Mouse (Mus musculus) adrenal gland (tissue): ENCODE results near the gene Flot2.

ENCODE experiments used
- intact Hi-C: fragments of 180-260 bp; cut with DNase I; formaldehyde crosslinking; loops from one replicate; pipeline ENCODE4 v1.15.1; 2025

Flot2 gene

GRCm38 (mm10) chr11:78059833-78060757 is 22.4 kb downstream of the Flot2 start:
- intact Hi-C loops: loop anchor here (5.0 kb wide), 2 partner anchors 92 to 117 kb away; partner anchors contain the start of genes Nek8 and Tlcd1

- intact Hi-C loops: loop anchor here (5.0 kb wide), 1 partner anchor 90 kb away; no protein-coding TSS in a partner anchor
These were observed 24.8 kb downstream of the Flot2 start for GRCm38 (mm10) chr11:78062563-78062962.

- intact Hi-C loops: no loop called here
These were observed 28.2 kb downstream of the Flot2 start for GRCm38 (mm10) chr11:78065906-78066305.

- intact Hi-C loops: no loop called here
These were observed 28.9 kb downstream of the Flot2 start for GRCm38 (mm10) chr11:78066641-78067040.

- intact Hi-C loops: no loop called here
These were observed 29.8 kb downstream of the Flot2 start for GRCm38 (mm10) chr11:78067566-78067965.

DNA sequence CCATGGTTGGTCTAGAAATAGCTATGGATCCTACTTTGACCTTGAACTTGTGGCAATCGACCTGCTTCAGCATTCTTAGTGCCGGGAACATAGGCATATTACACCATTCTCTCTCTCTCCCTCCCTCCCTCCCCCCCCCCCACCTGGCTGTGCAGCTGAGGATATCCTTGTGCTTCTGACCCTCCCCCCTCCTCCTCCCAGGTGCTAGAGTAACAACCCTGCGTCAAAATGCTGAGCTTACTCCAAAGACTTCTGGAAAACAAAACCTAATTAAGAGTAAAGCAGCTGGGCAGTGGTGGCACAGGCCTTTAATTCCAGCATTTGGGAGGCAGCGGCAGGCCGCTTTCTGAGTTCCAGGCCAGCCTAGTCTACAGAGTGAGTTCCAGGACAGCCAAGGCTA is 31.4 kb downstream of the Flot2 start:
- intact Hi-C loops: no loop called here

DNA sequence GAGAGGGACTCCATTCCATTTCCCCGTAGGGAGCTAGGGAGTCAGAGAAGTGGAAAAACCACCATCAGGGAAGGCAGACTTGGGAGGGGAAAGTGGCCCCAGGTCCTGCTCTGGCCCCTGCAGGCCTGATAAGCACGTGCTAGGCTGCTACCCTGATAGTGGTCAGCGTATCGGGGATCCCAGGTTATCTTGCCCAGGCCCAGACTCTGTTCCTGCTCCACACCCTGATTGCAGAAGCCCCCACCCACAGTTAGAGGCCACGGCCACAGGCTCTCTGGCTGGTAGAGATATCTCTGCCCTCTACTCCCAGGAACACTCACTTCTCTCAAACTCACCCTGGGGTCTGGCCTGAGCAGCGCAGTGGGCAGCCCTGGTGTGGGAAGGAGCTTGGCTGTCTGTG is 31.9 kb downstream of the Flot2 start:
- intact Hi-C loops: no loop called here

DNA sequence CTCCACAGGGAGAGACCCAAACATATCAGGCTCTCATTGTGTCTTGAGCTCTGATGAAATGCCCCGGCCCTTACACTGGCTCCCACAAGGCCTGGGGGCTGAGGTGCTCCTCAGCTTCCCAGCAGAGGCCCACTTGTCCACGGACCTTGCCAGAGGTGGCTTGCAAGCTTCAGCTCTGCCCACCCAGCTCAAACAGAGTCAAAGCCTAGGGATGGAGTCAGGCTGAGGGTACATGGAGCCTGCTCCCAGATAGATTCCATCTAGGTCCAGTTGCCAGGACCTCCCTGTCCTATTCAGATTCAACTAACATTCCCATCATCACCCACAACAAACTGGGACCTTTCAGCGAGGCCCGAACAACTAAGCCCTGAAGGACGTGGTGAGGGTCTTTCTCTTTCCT is 34.2 kb downstream of the Flot2 start:
- intact Hi-C loops: no loop called here

DNA sequence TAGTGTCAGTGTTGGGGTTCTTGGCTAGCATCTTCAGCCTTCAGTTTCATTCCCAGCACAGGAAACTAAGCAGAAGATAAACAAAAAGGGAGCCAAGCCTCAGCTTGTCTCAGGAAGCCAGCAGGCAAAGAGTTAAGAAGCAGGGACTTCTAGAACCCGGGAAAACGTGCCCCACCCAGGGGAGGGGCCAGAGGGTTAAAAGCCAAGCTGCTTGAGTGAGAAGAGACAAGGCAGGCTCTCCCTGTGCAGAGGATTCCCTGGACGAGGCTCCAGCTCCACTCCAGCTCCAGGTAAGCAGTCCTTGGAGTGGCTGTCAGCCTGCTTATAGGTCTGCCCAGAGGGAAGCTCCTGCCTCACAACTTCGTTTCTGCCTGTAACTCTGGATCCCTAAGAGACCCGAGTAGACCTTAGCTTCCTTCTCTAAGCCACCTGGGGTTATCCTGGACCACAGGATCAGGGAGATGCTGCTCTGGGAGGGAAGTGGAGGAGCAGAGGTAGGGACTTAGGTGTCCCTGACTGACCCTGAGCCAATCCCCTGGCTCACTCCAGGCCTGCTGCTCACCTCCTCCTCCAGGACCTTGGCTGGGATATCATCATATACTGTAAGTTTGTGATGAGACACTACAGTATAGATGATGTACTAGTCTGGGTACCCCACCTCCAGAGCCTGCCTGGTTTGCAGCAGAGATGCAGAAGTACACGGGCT is 34.8 kb downstream of the Flot2 start:
- intact Hi-C loops: no loop called here

- intact Hi-C loops: no loop called here
These were observed 36.0 kb downstream of the Flot2 start for GRCm38 (mm10) chr11:78073577-78074276.

DNA sequence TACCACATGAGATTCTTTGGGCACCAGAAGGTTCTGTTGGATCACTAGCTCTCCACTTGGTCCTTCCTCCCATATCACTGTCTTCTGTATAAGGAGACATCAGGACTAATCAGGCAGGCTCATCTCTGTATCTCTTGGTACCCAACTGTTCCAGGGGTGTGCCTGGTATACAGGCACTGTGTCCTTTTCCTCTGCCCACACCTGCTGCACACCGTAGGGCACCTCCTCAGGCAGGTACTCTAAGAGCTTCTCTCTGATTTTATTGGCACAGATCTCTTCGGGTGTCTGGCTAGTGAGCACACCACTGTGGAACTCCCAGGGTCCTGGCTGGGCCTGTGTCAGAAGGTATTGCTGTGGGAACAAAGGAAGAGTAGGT is 36.5 kb downstream of the Flot2 start:
- intact Hi-C loops: no loop called here

DNA sequence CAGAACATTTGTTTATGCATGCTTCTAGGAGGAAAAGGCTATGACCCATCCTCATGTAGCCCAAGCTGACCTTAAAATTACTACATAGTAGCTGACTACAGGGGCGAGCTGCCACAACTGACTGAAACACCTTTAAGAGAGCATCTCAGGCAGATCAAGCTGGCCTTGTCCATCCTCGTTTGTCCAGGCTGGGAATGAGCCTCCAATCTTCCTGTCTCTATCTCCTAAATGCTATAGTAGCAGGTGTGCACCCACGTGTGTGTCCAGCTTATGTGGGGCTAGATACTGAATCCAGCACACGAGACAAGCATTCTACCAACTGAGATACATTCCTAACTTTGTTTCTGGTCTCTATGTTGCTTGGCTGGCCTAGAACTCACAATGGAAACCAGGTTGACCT is 36.9 kb downstream of the Flot2 start:
- intact Hi-C loops: no loop called here

GRCm38 (mm10) chr11:78079961-78080921 is 42.5 kb downstream of the Flot2 start, which contains the start of gene Eral1:
TSS of gene Eral1 (minus strand) at chr11:78080383.
- intact Hi-C loops: no loop called here

GRCm38 (mm10) chr11:78083595-78083994 is 45.9 kb downstream of the Flot2 start:
- intact Hi-C loops: no loop called here

DNA sequence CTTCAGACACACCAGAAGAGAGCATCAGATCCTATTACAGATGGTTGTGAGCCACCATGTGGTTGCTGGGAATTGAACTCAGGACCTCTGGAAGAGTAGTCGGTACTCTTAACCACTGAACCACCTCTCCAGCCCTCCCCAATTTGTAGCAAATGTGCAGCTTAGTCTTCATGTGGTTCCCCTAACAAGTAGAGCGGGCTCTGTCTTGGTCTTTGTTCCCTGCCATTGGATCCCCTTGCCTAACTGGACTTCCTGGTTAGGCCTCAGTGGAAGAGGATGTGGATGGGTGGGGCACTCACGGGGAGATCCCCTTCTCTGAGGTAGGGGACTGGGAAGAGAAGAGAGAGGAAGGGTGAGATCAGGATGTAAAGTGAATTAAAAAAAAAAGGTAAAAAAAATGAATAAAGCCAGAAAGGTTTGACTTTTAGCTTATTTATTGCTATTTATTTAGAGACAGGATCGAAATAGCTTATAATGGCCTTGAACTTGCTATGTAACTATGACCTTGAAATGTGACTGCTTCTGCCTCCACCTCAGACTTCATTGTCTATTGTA is 49.3 kb downstream of the Flot2 start:
- intact Hi-C loops: no loop called here

DNA sequence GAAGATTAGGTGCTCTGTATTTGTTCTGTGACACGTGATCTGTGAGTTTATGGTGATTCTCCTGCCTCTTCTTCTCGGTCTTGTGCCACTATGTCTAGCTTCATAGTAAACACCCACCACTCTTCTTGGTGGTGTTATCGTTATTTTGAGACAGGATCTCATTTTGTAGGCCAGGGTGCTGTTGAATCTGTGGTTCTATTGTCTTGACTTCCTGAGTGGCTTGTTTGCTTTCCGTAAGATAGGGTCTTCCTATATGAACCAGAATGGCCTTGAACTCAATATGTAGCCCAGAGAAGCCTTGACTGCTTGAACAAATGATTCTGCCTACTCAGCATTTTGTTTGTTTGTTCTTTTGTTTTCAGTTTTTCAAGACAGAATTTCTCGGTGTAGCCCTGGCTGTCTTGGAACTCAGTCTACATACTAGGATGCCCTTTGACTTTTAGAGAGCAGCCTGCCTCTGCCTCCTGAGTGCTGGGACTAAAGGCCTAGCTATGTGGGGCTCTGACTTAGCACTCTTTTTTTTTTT is 50.1 kb downstream of the Flot2 start:
- intact Hi-C loops: no loop called here

- intact Hi-C loops: no loop called here
These were observed 56.4 kb downstream of the Flot2 start for GRCm38 (mm10) chr11:78094137-78094503.

GRCm38 (mm10) chr11:78094504-78095143 is 56.9 kb downstream of the Flot2 start, which contains the start of gene Fam222b:
TSS of gene Fam222b (plus strand) at chr11:78094660.
- intact Hi-C loops: loop anchor here (5.0 kb wide), 1 partner anchor 58 kb away; no protein-coding TSS in a partner anchor

GRCm38 (mm10) chr11:78095144-78095516 is 57.4 kb downstream of the Flot2 start:
- intact Hi-C loops: loop anchor here (5.0 kb wide), 1 partner anchor 57 kb away; no protein-coding TSS in a partner anchor
